Mouse (Mus musculus): ENCODE data around the gene Scube1.
A peak's percentile ranks its signal among the peaks of the same experiment; 100 is the strongest.

The Scube1 gene

DNA sequence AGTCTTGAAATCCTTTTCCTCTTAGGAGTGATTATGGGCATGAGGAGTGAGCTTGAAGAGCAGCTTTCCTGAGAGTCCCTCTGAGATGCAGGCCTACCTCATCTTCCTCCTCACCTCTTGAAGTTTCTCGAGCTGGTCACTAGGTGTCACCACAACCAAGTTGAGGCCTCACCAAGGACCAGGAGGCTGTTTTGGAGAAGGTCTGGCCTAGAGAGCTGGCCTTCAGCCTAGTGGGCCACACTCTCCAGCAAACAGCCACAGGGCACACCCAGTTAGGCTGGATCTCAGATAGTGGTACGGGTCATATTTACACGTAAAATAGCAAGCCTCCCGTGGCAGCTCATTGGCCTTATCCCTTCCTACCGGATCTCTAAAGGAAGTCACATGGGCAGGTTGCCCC lies 60.1 kb downstream of the Scube1 start:
- DNase-seq = peak; percentile 14

GRCm38 (mm10) chr15:83663066-83663465 lies 61.8 kb downstream of the Scube1 start:
- DNase-seq = no peak

GRCm38 (mm10) chr15:83662106-83662505 lies 62.7 kb downstream of the Scube1 start:
- DNase-seq = no peak

DNA sequence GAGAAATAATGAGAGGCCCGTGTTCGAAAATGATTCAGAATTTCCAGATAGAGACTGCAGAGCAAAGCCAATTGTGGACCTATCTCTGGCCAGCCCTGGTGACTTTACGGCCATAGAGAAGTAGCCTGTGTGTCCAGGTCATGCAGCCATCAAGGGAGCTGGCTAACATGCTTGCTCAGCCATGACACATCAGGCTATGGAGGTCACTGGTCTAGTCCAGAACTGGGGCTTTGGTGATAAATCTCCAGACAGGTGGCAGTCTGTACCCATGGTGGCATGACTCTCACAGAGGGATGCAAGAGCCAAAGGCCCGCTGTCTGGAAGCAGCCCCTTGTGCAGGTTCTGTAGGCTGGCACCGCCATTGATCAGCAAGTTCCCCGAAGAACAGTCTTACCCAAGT lies 82.3 kb downstream of the Scube1 start:
- DNase-seq = no peak

DNA sequence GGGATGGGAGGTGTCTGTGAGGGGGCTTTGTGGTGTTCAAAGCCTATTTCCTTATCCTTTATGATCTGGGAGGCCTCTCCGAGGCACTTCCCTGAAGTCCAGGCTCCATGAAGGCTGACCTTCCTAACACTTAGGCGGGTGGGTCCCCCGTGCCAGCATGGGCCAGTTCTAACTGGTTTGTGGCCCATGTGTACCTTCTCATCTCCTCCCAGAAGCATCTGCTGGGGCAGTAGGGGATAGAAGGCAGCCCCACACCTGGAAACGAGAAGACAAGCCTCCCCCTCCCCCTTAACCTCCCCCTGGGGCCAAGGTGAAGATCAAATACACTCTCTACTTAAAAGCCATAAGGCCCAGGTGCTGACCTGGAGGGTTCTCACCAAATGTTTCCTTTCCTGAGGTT lies 84.6 kb downstream of the Scube1 start:
- no peak for DNase-seq

DNA sequence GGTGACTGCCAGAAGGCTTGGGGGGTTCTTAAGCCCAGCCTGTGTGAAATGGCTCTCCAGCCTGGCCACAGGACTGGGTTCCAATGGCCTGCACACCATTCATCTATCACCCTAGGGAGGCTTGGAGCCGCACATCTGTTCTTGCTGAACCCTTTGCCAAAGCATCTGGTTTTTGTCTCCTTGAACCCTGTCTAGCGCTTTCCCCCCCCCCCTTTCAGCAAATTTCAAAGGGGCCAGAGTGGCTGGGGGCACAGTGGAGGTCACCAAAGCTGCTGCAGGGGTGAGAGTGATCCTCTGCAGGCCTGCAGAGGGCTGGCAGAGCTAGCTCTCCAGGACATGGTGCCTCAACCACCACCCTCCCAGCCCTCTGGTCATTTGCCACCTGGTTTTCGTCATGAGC lies 85.7 kb downstream of the Scube1 start:
- no peak for DNase-seq

DNA sequence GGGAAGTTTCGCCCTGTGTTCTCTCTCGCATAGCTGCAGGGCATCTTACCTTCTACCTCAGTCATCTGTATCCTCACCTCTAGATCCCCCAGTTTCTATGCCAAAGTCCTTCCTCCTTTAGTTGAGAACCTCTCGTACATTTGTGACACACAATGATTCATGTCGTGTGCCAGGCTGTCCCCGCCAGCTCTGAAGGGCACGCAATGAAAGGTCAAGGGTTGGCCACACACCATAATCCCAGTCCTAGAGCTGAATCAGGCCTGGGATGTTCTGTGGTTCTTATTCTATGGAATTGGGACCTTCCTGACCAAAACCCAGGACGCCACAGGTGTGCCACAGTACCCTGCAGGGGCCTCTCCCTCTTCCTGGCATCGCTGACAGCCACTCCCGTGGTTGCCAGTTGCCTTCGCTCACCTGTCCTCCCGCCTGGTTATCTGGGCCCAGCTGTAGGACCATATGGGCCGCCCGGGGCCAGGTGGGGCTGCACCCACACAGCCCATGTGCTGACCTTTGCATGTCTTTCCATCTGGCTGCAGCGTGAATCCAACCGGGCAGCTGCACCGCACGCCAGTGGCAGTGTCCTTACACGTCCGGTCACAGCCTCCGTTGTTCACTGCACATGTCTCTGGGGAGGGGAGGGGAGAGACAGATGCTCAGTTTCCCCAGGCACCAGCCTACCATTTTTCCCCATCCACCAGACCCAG lies 86.5 kb downstream of the Scube1 start:
- DNase-seq = no peak

DNA sequence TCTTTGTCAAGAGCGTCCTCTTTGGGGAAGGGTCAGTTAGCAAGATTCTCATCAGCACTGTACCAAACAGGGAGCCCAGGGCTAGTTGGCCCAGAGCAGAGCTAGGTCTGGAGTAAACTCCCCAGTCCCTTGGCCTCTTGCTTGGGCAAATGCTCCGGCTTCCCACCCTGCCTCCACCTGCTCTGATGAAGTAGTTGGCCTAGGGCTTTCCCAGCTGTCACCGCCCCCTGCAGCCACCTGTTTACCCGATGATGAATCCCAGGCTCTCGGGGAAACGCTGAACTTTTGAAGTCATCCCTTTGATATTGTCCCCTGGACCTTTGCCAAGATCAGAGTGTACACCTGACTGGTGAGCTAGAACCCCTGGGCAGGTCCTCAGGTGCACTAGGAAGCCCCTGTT lies 88.1 kb downstream of the Scube1 start:
- no peak for DNase-seq

DNA sequence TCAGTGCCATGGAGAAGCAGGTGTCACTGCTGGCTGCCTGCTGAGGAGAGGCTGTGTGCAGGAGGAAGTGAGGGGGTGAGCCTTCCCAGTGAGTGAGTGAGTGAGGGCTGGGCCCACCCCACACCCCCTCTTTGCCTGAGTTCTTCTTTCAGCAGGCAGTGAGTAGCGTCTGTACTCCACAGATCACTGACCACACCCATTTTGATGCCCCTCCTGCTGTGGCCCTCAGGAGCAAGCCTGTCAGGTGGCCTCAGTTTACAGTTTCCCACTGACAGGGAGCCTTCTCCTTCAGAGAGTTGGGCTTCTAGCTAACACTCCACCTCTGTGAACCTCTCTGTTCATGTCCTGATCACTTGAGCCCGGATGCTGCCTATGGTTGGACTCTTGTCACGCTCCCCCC lies 89.6 kb downstream of the Scube1 start:
- no peak for DNase-seq

DNA sequence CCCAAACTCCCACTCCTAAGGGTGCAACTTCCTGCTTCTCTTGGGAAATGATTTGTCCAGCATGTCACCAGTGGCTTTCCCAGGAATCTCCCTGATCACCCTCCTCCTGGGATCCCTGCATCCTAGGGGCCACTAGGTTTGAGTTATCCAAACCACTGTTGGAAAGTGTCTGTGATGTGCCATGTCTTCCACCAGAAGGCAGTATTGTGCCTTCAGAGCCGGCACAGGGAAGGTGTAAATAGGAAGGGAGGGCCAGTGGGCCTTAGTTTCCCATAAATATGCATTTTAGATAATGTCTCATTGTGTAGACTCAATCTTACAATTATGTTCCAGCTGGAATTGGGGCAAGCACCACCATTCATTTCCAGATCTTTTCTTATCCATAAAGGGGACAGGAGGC lies 90.7 kb downstream of the Scube1 start:
- DNase-seq = no peak

DNA sequence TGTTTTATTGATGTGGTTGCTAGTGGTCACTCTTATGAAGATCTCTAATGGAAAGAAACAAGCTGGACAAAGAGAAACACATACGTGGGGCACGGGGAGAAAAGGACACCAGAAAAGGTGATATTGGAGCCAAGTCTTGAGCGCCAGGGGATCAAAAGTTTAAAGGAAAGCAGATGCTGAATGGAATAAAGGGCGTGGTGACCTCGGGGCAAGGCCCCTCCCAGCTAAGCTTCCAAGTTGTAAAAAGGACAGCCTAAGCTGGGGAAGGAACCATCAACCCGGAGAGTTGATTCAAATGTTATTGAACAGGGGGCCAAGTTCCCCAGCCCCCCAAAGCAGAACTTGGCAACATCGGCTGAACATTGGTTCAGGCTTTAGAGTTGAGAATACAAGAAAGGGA lies 93.8 kb downstream of the Scube1 start:
- no peak for DNase-seq

DNA sequence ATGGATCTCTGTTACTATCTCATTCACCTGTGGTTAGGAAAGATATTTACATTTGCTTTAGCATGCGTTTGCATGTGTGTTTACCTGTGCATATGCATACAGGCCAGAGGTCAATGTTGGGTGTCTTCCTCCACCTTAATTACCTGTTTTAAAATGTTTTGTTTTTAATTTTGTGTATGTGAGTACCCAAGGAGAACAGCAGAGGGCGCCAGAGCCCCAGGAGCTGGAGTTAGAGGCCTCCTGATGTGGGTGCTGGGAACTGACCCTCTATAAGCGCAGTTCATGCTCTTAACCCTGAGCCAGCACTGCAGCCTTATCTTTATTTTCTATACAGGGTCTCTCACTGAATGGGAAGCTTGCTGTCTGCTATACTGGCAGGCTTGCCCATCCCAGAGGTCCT lies 95.1 kb downstream of the Scube1 start:
- no peak for DNase-seq

DNA sequence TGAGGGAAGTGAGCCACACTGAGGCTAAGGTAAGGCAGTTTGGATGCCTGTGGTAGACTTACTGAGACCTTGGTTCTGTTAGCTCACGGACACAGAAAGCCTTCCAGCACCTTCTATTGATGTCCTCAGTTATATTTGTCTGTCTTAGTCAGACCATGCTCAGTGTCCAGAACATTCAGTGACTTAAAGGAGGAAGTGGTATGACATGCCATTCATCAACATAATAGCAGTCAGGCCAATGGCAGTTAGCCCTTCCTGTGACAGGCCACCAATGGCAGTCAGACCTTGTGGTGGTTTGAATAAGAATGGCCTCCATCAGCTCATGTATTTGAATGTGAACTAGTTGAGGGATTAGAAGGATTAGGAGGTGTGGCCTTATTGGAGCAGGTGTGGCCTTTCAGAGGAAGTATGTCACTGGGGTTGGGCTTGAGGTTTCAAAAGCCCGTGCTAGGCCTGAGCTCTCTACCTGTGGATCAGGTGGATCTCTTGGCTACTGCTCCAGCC lies 98.6 kb downstream of the Scube1 start:
- no peak for DNase-seq

DNA sequence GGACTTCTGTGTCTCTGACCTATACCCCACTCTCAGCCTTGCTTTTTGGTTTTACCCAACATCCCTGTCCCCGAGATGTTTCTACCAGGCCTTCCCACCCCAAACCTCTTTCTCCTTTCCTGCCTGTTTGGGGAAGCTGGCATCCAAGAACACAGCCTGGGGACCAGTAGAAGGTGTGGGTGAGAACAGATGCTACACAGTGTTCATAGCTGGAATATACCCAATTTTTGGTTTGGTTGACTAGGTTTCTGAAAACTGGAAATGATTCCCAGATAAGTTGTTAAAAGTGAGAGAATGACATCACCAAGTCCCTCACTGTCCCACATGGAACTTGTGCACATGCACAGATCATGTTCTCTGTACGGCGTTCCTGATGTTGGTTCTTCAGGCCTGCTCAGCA lies 109.6 kb downstream of the Scube1 start:
- DNase-seq = no peak

DNA sequence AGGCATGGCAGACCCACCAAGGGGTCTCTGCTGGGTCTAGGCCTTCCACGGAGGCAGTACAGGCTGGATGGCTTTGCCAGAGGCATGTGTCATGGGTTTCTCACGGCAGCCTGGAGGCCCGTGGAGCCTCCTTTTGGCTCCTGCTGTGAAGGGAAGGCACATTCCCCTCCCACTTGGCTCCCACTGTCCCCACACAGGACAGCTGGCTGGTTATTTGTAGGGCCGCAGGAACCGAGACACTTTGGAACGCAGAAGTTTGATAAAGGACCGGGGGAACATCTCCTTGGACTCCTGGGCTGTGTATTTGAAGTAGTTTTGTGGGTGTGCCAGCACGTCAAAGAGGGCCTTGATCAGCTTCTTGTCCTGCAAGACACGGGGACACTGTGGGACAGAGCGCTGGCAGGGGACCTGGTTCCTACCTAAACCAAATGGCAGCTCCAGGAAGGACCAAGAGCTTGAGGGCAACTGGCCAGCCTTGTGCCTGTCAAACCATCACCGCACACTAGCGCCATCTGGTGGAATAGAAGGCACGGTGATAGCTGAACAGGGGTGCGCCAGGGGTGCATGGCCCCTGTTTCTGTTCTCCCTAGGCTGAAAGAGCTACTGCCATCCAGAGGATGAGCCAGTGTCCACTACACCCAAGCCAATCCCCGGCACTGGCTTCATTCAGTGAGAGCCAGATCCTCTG lies 117.6 kb downstream of the Scube1 start:
- DNase-seq = peak; percentile 79

DNA sequence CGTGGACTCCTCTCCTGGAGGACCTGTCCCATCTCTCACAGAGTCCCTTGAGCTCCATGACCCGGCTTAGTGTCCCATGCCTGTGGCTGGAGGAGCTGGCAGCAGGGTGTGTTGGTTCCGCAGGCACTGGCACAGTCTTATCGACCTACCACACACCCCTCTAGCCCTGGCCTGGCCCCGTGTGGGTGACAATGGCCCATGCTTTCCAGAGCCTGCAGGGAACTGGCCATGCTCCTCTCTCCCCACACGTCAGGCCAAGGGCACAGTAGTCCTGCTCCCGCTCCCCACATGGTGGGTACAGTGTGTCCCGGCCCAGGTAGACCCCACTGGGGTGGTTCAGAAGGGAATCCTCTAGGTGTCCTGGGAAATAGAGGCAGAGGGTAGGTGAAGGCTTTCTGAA lies 118.1 kb downstream of the Scube1 start:
- no peak for DNase-seq

- no peak for DNase-seq
These were observed 118.6 kb downstream of the Scube1 start for GRCm38 (mm10) chr15:83606216-83606615.

DNA sequence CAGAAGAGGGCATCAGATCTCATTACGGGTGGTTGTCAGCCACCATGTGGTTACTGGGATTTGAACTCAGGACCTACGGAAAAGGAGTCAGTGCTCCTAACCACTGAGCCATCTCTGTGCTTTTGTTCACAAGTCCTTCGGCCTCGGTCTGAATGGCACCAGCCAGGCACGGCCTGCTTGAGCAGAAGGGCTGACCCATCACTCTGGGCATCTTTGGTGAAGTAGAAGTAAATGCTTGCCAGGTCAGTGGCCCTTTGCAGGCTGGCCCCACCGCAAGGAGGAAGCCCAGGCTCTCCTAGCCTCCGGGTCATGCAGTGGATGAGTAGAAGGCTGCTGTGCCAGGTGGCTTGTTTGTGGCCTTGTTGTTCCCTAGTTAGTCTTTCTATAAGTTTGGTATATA lies 121.4 kb downstream of the Scube1 start:
- DNase-seq = peak; percentile 37

GRCm38 (mm10) chr15:83603046-83603396 lies 121.8 kb downstream of the Scube1 start:
- no peak for DNase-seq

DNA sequence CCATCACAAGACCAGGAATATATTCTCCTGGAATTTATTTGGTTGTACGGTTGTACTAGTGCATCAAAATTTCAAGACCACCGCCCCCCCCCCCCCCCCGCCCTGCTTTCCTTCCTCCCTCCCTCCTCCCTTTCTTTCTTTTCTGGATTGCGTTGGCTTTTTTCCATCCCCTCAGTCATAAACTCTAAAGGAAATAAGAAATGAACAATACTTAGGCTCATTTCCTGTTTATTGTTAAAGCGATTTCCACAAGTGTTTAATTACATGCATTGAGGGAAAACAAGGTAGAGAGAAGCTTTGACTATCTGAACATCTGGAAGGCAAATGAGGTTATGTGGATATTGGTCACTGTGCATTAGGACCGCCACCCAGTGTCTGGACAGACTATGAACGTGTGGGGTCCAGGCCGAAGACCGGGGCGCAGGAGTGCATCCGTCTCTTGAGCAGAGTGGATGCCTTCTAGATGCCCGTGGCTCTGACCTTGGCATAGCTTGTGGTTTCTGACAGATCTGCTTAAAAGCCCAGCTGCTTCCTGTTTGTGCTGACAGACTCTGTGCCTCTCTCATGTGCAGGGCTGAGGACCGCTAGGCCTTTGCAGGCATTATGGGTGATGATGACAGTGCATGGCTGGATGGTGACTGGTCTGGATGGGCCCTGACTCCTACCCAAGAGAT lies 122.3 kb downstream of the Scube1 start:
- peak; percentile 83 for DNase-seq

DNA sequence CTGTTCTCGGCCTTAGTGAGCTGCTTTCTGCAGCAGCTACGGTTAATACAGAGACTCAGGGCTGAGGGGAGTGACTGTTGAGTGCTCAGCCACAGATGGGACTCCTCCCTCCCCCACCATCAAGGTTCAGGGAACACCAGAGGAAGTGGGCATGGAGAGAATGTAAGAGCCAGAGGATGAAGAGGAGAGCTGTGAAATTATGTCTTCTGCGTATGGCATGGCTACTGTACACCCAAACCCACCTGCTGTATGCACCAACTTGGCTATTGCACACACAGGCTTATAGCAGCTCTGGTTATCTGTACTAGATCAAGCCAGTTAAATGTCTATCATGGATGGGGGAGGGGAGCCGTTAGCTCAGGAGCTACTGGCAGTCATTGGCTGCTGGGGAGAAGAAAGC lies 123.6 kb downstream of the Scube1 start:
- DNase-seq = peak; percentile 71

GRCm38 (mm10) chr15:83596833-83597232 lies 128.0 kb downstream of the Scube1 start:
- no peak for DNase-seq

GRCm38 (mm10) chr15:83595364-83595711 lies 129.5 kb downstream of the Scube1 start:
- DNase-seq = no peak
